Mouse (Mus musculus) embryonic fibroblast, embryonic 13.5 days (primary cell): ENCODE results near the gene Ctdsp1.

ENCODE experiments used
- CTCF ChIP-seq: IDR thresholded peaks from 2 replicates; pipeline ENCODE4 v1.5.1; 2011; ENCODE audit warnings: mild to moderate bottlenecking, control low read depth, low read length, moderate library complexity, borderline replicate concordance; ENCODE audit not compliant: insufficient read depth
- POLR2A ChIP-seq: IDR thresholded peaks from 2 replicates; pipeline ENCODE4 v1.6.1; 2011; ENCODE audit warnings: low read depth, mild to moderate bottlenecking, control low read depth, low read length, moderate library complexity

- TF ChIP-seq CTCF, result no peak
- TF ChIP-seq POLR2A, result no peak
Observed at GRCm38 (mm10) chr1:74373372-74373771, 17.9 kb upstream of the Ctdsp1 start.
